18 mouse cellular contexts compared by ENCODE assay signal in genomic region chr5:146757316-146757715, GRCm38 (mm10). TPM values are rescaled to one million over a fixed set of nuclear protein-coding genes. Genes with fewer than 3 reads are reported as not detected.
DNase-seq lines count a peak whose midpoint lies in the region; ATAC-seq and TF ChIP-seq lines count a peak whose summit lies in the region.
"Had no signal": no experiment of that assay in that cellular context is flagged by ENCODE, and none has a peak within 500 bp of the region (broad histone marks: within the 10 kb centered on the region; RNA-seq: fewer than 3 reads in every experiment).

No protein-coding gene starts in this region.

- peaks cover 3% of the 10 kb centered on the region; the same call in 1 of the 2 replicates for H3K79me2 ChIP-seq in liver, adult 2 months (ENCODE audit: control insufficient read depth, insufficient read depth, low read length)

- no peak overlapping the region for H3K4me3 ChIP-seq in liver, adult 2 months (ENCODE audit: insufficient read depth, low read depth, low read length)
- H3K4me3 ChIP-seq in liver, embryonic 13.5 days (replicated peaks) = no peak overlapping the region
- H3K4me3 ChIP-seq in stomach, embryonic 14.5 days (ENCODE audit: low read depth, low read length) = no peak overlapping the region
- H3K4me3 ChIP-seq in forebrain, embryonic 12.5 days (replicated peaks) = no peak overlapping the region
- H3K4me3 ChIP-seq: neural tube, embryonic 15.5 days had no signal

- no peak overlapping the region; the same call in 1 of the 2 replicates for H3K4me2 ChIP-seq in liver, embryonic 13.5 days
- no peak overlapping the region for H3K4me2 ChIP-seq in stomach, embryonic 14.5 days (replicated peaks; ENCODE audit: low read depth, low read length)
- no peak overlapping the region for H3K4me2 ChIP-seq in forebrain, embryonic 12.5 days
- H3K4me2 ChIP-seq: hindbrain, embryonic 14.5 days; midbrain, embryonic 11.5 days; neural tube, embryonic 15.5 days had no signal

- peak; percentile 36; the same call in 1 of the 2 replicates for TF ChIP-seq CTCF in liver, adult 2 months (IDR thresholded peaks at IDR 0.05; ENCODE audit: low read depth, low read length)

- DNase-seq in liver, adult 2 months (ENCODE audit: extremely low read depth, low read depth, low spot score) = peak; percentile 84
- DNase-seq in liver (no peak), R1 (ENCODE audit: low read depth, low spot score) (peak; percentile 88)
- DNase-seq in liver, embryonic 13.5 days = no peak
- DNase-seq in spleen, adult 12 weeks (ENCODE audit: low spot score) = no peak
- no peak for DNase-seq in B cell, adult 2 months
- DNase-seq: cerebellum, postnatal 10 days; gastrocnemius, postnatal 14 days; heart, postnatal 10 days; kidney, adult 18-20 months; left cerebral cortex, postnatal 4 days; lung, postnatal 4 days; right cerebral cortex, postnatal 25 days had no signal

- H3K27ac ChIP-seq in liver, adult 2 months (replicated peaks; ENCODE audit: insufficient read depth, low read depth, low read length) = no peak overlapping the region
- peak overlapping the region; percentile 47; the same call in 1 of the 2 replicates for H3K27ac ChIP-seq in liver, embryonic 13.5 days
- peak overlapping the region; percentile 7; the same call in 1 of the 2 replicates for H3K27ac ChIP-seq in stomach, embryonic 14.5 days (ENCODE audit: low read length)
- no peak overlapping the region for H3K27ac ChIP-seq in forebrain, embryonic 12.5 days
- H3K27ac ChIP-seq: hindbrain, embryonic 14.5 days; neural tube, embryonic 15.5 days had no signal

- no peaks in the 10 kb centered on the region for H3K9me3 ChIP-seq in liver, embryonic 13.5 days (replicated peaks)
- H3K9me3 ChIP-seq in stomach, embryonic 14.5 days (ENCODE audit: control insufficient read depth, low read depth, low read length) = no peaks in the 10 kb centered on the region
- H3K9me3 ChIP-seq in forebrain, embryonic 12.5 days = no peaks in the 10 kb centered on the region
- H3K9me3 ChIP-seq: neural tube, embryonic 15.5 days had no signal

- 22% methylated on average over 5 of the region's 5 CpGs for WGBS in liver, adult 2 months
- WGBS in liver, embryonic 13.5 days (ENCODE audit: insufficient replicate concordance) = 60% methylated on average over 5 of the region's 5 CpGs
- WGBS in stomach, embryonic 14.5 days = 75% methylated on average over 5 of the region's 5 CpGs
- 89% methylated on average over 5 of the region's 5 CpGs for WGBS in forebrain, embryonic 12.5 days

- peak; percentile 61 for ATAC-seq in liver, embryonic 13.5 days (ENCODE audit: low read depth)
- ATAC-seq in stomach, embryonic 14.5 days (ENCODE audit: insufficient number of reproducible peaks, insufficient read depth, low FRiP score, low read depth) = no peak
- no peak for ATAC-seq in forebrain, embryonic 12.5 days (ENCODE audit: low FRiP score)

- peaks cover 14% of the 10 kb centered on the region for H3K36me3 ChIP-seq in liver, adult 2 months (ENCODE audit: control insufficient read depth, insufficient read depth, low read length)
- H3K36me3 ChIP-seq in liver, embryonic 13.5 days = peaks cover 31% of the 10 kb centered on the region
- peaks cover 24% of the 10 kb centered on the region for H3K36me3 ChIP-seq in stomach, embryonic 14.5 days (ENCODE audit: control insufficient read depth, insufficient read depth, low read length)
- peaks cover 32% of the 10 kb centered on the region for H3K36me3 ChIP-seq in forebrain, embryonic 12.5 days (replicated peaks)

- H3K27me3 ChIP-seq in liver, adult 2 months (ENCODE audit: control insufficient read depth, insufficient read depth, low read length) = no peaks in the 10 kb centered on the region
- H3K27me3 ChIP-seq in liver, embryonic 13.5 days = no peaks in the 10 kb centered on the region
- H3K27me3 ChIP-seq in stomach, embryonic 14.5 days (ENCODE audit: control insufficient read depth, insufficient read depth, low read length) = no peaks in the 10 kb centered on the region
- no peaks in the 10 kb centered on the region for H3K27me3 ChIP-seq in forebrain, embryonic 12.5 days
- H3K27me3 ChIP-seq: neural tube, embryonic 15.5 days had no signal

- no peak for TF ChIP-seq POLR2A in liver, adult 2 months (IDR thresholded peaks at IDR 0.05; ENCODE audit: extremely low read depth, insufficient read depth, low read length)

- peaks cover 10% of the 10 kb centered on the region; the same call in 1 of the 2 replicates for H3K4me1 ChIP-seq in liver, adult 2 months (ENCODE audit: control insufficient read depth, insufficient read depth, low read length)
- H3K4me1 ChIP-seq in liver, embryonic 13.5 days (replicated peaks) = peaks cover 24% of the 10 kb centered on the region
- H3K4me1 ChIP-seq in stomach, embryonic 14.5 days (ENCODE audit: control insufficient read depth, insufficient read depth, low read length) = peaks cover 20% of the 10 kb centered on the region
- no peaks in the 10 kb centered on the region for H3K4me1 ChIP-seq in forebrain, embryonic 12.5 days
- H3K4me1 ChIP-seq: neural tube, embryonic 15.5 days had no signal

- no peak overlapping the region for H3K9ac ChIP-seq in liver, adult 2 months (ENCODE audit: low read depth, low read length)
- H3K9ac ChIP-seq in liver, embryonic 13.5 days = no peak overlapping the region
- H3K9ac ChIP-seq in stomach, embryonic 14.5 days (replicated peaks; ENCODE audit: low read depth, low read length) = no peak overlapping the region
- no peak overlapping the region for H3K9ac ChIP-seq in forebrain, embryonic 12.5 days
- H3K9ac ChIP-seq: hindbrain, embryonic 14.5 days; neural tube, embryonic 15.5 days had no signal

RNA-seq across cellular contexts. Expression of gene Usp12, which starts 37.5 kb away (rescaled TPM):
- total RNA-seq in liver, adult 2 months (2014; rRNA removed) = 16.3 and 16.5 TPM in 2 replicates
- polyA plus RNA-seq in liver, adult 2 months (2012; rRNA removed) = 6.7 and 6.9 TPM in 2 replicates
- polyA plus RNA-seq in liver, embryonic 13.5 days (2015; fragmentation: Nextera tagmentation; extraction: Ambion mirVana) = 7.8 and 9.9 TPM in 2 replicates
- polyA plus RNA-seq in stomach, embryonic 14.5 days (2014; fragmentation: Nextera tagmentation; extraction: Ambion mirVana) = 12.8 and 13.1 TPM in 2 replicates
- 17.8 and 18.3 TPM in 2 replicates for polyA plus RNA-seq in forebrain, embryonic 12.5 days (2016; fragmentation: Nextera tagmentation; extraction: Ambion mirVana)

Comparison
In these comparisons a context has a peak if more than half of its experiments do, and no peak if none do; other contexts are left out.
1. DNase-seq: peak in liver, adult 2 months (single experiment) and R1 (single experiment); none in liver (single experiment), liver, embryonic 13.5 days (single experiment), spleen, adult 12 weeks (single experiment) and B cell, adult 2 months (0 of 2).
2. H3K27ac ChIP-seq: peak in liver, embryonic 13.5 days (single experiment) and stomach, embryonic 14.5 days (single experiment); none in liver, adult 2 months (single experiment) and forebrain, embryonic 12.5 days (single experiment).